Mouse (Mus musculus) mesoderm, embryonic 11.5 days (tissue): ENCODE data around the gene Tfb2m.

Experiments
- DNase-seq: peaks from one replicate; pipeline ENCODE4 v3.0.0-alpha.2; 2012; ENCODE audit warnings: low read depth, low spot score

Tfb2m gene

DNA sequence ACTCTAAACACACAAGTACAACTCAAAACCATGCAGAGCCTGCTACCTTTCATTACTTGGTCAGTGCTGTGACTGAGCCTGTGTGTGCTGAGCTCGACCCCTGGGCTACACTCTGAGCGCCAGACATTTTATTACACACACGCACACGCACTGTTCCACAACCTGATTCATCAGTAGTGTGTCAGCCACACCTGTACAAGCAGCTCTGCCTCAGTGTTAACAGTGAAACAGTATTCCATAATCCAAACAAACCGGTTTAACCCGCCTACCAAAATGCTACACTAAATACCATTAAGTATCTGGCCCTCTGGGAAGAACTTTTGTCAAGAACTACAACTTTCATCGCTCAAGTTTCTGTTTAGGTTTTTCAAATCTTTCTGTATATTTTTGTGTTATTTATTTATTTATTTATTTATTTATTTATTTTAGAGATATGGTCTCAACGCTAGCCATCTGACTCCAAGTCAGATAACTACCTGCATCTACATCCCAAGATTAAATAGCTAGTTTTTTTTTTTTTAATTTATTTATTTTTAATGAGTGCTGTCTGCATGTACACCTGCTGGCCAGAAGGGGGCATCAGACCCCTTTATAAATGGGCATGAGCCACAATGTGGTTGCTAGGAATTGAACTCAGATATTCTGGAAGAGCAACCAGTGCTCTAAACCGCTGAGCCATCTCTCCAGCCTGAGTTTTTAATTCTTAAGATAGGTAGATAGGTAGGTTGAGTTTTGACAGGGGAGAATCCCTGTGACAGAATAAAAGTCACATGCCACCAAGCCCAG lies 39.3 kb downstream of the Tfb2m start:
- peak; percentile 56 for DNase-seq

DNA sequence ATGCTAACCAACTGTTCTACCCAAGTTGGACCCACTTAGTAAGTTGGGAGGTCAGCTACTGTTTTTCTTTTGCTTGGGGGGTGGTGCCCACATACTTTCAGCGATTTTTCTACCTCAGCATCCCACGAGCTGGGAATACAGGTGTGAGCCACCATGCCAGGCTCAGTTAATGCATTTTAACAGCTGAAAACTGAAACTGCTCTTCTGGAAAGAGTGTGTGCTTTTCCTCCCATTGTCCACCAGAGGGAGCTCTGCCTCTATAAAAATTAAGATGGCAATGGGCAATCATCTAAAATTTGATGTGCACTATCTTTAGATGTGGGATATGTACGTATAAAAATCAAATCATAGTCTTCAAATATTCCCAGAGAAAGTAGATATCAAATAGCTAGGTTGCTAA lies 43.5 kb downstream of the Tfb2m start:
- no peak for DNase-seq

DNA sequence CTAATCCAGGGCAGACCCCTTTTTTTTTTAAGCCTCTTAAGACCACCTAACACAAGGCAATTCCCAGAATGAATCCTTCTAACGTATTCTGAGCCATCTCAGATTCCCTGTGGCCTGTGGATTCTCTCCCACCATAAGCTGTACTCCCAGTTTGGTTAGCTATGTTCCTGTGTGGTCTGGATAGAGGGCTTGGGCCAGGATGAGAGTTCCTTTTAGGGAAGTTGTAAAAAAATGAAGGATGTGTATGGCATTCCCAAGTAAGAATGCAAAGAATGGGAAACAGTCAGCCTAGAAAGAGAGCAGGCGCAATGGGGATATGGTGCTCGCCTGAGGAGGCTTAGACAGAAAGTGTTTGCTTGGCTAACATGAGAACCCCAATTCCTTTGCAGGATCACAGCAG lies 46.8 kb downstream of the Tfb2m start:
- no peak for DNase-seq

DNA sequence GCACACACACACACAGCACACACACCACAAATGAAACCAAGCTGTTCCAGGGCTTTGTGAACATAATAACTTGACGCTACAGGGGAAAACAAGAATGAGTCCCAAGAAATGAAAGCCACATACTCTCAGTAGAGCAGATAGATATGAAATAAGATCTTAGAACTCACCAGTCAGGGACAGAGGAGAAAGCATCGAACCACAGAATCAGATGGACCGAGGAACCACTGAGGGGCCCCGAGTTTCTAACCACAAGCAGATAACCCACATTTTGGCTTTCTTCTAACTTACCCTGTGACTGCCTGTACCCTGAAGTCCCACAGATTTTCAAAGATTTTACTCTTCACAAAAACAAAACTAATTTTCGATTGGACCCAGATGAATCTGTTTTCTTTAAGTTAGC lies 53.2 kb downstream of the Tfb2m start:
- DNase-seq: no peak

GRCm38 (mm10) chr1:179488520-179488919 lies 57.5 kb downstream of the Tfb2m start:
- DNase-seq: no peak

DNA sequence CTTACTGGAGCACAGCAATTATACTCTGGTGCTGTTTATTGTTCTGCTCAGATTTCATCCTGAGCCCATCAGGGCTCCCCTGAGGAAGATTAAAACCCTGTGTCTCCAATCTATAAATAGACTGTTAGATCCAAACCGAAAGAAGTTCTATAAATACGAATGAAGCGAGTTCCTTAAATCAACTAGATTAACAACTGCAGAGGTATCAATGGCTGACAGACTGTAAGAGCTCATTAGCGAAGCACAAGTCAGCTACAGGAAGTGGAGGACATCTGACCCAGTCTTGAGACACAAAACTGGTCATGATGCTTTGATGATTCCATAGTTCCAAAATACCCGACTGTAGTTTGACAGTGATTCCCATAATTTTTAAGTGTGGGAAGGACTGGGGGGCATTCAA lies 58.1 kb downstream of the Tfb2m start:
- DNase-seq: no peak

GRCm38 (mm10) chr1:179487238-179487637 lies 58.8 kb downstream of the Tfb2m start:
- DNase-seq: no peak

DNA sequence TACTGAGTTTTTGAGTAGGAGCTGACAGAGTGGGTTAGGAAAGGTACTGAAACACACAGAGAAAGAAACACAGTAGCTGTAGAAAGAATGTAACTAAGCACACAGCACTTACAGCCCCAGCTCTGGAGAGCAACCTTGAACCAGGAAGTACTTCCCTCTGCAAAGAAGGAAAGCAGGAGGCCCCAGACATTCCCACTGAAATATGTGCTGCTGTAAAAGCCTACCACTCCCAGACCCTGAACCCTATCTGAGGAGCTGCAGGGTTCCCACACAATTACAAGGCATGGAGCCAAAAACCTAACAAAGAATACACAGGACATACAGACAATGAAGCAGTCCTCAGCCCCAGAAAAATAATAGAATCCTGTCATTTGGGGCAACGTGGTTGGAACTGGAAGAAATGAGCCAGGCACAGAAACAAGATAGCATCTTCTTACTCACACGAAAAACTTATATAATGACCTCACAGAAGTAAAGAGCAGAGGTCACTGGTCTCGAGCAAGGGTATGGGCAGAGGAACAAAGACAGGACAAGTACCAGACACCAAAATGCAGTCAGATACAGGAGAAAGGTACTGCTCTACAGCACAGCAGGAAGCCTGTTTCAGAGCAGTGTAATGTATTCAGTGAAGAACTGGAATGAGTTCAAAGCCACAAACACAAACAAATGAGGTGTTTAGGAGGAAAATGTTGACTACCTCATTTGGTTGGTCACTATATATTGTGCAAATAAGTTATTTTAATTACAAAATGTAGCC lies 60.1 kb downstream of the Tfb2m start:
- DNase-seq: no peak

- DNase-seq: no peak
These were observed 65.2 kb downstream of the Tfb2m start for GRCm38 (mm10) chr1:179480862-179481261.
